Mouse (Mus musculus) liver, adult 2 months (tissue): ENCODE measurements around the gene Marc2. TPM values are rescaled to one million over a fixed set of nuclear protein-coding genes. Genes with fewer than 3 reads are reported as not detected.
A peak's percentile ranks its signal among the peaks of the same experiment; 100 is the strongest.

Source experiments
- DNase-seq: peaks from one replicate; pipeline ENCODE4 v3.0.0-alpha.2; 2011; ENCODE audit warnings: low read depth, low spot score; ENCODE audit errors: extremely low read depth
- H3K27ac ChIP-seq: fragments of 200-500 bp; replicated peaks from 2 replicates; pipeline ENCODE4 v1.5.1; 2012; ENCODE audit warnings: low read depth, mild to moderate bottlenecking, control low read depth, inconsistent platforms, low read length; ENCODE audit not compliant: insufficient read depth
- H3K27me3 ChIP-seq: fragments of 200-500 bp; 2 replicates; pipeline ENCODE4 v1.6.1; 2012; ENCODE audit warnings: mild to moderate bottlenecking, moderate library complexity, low read length, inconsistent platforms; ENCODE audit not compliant: control insufficient read depth, insufficient read depth
- H3K36me3 ChIP-seq: fragments of 200-500 bp; 2 replicates; pipeline ENCODE4 v1.6.1; 2012; ENCODE audit warnings: low read length, inconsistent platforms; ENCODE audit not compliant: control insufficient read depth, insufficient read depth
- H3K4me1 ChIP-seq: fragments of 200-500 bp; 2 replicates; pipeline ENCODE4 v1.6.1; 2011; ENCODE audit warnings: low read length; ENCODE audit not compliant: control insufficient read depth, insufficient read depth
- H3K4me3 ChIP-seq: fragments of 200-500 bp; 2 replicates; pipeline ENCODE4 v1.5.1; 2011; ENCODE audit warnings: low read depth, mild to moderate bottlenecking, control low read depth, low read length, moderate library complexity; ENCODE audit not compliant: insufficient read depth
- H3K79me2 ChIP-seq: fragments of 200-500 bp; 2 replicates; pipeline ENCODE4 v1.6.1; 2012; ENCODE audit warnings: inconsistent platforms, mild to moderate bottlenecking, low read length, moderate library complexity; ENCODE audit not compliant: control insufficient read depth, insufficient read depth
- H3K9ac ChIP-seq: fragments of 200-500 bp; 2 replicates; pipeline ENCODE4 v1.6.1; 2012; ENCODE audit warnings: low read depth, mild to moderate bottlenecking, control low read depth, inconsistent platforms, low read length
- CTCF ChIP-seq: fragments of 200-500 bp; IDR thresholded peaks from 2 replicates; pipeline ENCODE4 v1.5.1; 2011; ENCODE audit warnings: low read depth, low read length, control low read depth
- POLR2A ChIP-seq: fragments of 200-500 bp; IDR thresholded peaks from 2 replicates; pipeline ENCODE4 v1.6.1; 2011; ENCODE audit warnings: low read length, control low read depth; ENCODE audit not compliant: insufficient read depth; ENCODE audit errors: extremely low read depth
- WGBS: fragments of 180-500 bp; shearing (Covaris S2); methylation state at CpG from one replicate; pipeline ENCODE4 v1.1.7; 2018; 5-methylcytosine and 5-hydroxymethylcytosine counted together
- polyA plus RNA-seq: library from polyadenylated mRNA; depleted of rRNA; stranded (reverse); fragments of >200 nt; gene quantifications from 2 replicates; pipeline ENCODE4 v1.2.3, GENCODE M21; 2012
- total RNA-seq: library from RNA; depleted of rRNA; stranded (reverse); fragments of >200 nt; gene quantifications from 2 replicates; pipeline ENCODE4 v1.2.3, GENCODE M21; 2014

The Marc2 gene
- total and polyA plus RNA-seq, 2 experiments: 365 to 653 TPM

DNA sequence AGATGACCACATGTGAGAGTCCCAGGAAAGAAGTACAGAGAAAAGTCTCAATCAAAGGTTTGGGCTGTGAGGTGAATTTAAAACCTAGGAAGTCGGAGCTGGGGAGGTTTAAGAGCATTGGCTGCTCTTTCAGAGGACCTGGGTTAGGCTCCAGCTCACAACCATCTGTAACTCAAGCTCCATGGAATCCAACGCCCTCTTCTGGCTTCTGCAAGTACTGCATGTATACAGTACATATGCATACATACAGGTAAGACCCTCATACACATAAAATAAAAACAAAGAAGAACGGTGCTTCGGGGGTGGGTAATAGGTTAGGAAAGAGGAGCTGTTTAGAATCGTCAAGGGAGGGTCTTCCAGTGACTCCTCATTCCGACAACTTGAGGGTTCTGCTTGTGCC, 28.5 kb downstream of the Marc2 start:
- H3K36me3 ChIP-seq: peaks cover 60% of the 10 kb centered on the region
- 88% methylated on average over 6 of the region's 6 CpGs for WGBS

DNA sequence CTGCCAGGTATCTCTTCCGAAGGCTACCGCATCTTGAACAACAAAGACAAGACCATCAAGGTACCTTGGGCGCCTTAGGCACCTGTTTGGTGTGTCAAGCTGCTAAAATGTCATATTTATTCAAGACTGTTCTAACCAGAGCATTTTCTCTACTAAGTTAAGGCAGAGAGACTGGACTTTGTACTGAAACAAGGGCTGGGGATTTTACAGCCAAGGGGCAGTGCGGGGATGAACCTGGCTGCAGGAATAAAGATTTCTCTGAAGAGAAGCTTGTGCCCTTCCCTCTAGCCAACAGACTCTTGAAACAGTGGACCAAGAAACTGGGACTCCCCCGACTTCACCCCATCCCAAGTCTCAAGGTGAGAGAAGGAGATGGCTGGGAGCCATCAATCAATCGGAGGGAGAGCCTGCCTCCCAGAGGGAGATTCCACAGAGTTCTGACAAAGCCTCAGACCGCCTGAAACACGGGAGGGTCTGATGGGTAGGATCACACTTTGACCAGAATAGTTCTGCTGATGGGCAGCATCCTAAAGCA, 34.5 kb downstream of the Marc2 start:
- Histone ChIP-seq H3K9ac (peak overlapping the region; percentile 39), H3K4me1 (peaks cover 17% of the 10 kb centered on the region; the same call in 1 of the 2 replicates), H3K79me2 (peaks cover 13% of the 10 kb centered on the region; the same call in 1 of the 2 replicates), H3K27me3 (no peaks in the 10 kb centered on the region), H3K4me3 (peak overlapping the region; percentile 13), H3K27ac (peak overlapping the region; percentile 61), H3K36me3 (peaks cover 18% of the 10 kb centered on the region)
- TF ChIP-seq POLR2A (no peak), CTCF (no peak)
- 20% methylated on average over 8 of the region's 8 CpGs for WGBS
- DNase-seq: peak; percentile 85

More for the DNA sequence above, 28.5 kb downstream of the Marc2 start:
- Histone ChIP-seq H3K4me3 (no peak overlapping the region), H3K79me2 (peaks cover 6% of the 10 kb centered on the region; the same call in 1 of the 2 replicates), H3K9ac (no peak overlapping the region), H3K27me3 (no peaks in the 10 kb centered on the region), H3K4me1 (peaks cover 6% of the 10 kb centered on the region; the same call in 1 of the 2 replicates), H3K27ac (no peak overlapping the region)
- DNase-seq: peak; percentile 33
- no peak for TF ChIP-seq POLR2A
- TF ChIP-seq CTCF: peak; percentile 20; the same call in 1 of the 2 replicates

DNA sequence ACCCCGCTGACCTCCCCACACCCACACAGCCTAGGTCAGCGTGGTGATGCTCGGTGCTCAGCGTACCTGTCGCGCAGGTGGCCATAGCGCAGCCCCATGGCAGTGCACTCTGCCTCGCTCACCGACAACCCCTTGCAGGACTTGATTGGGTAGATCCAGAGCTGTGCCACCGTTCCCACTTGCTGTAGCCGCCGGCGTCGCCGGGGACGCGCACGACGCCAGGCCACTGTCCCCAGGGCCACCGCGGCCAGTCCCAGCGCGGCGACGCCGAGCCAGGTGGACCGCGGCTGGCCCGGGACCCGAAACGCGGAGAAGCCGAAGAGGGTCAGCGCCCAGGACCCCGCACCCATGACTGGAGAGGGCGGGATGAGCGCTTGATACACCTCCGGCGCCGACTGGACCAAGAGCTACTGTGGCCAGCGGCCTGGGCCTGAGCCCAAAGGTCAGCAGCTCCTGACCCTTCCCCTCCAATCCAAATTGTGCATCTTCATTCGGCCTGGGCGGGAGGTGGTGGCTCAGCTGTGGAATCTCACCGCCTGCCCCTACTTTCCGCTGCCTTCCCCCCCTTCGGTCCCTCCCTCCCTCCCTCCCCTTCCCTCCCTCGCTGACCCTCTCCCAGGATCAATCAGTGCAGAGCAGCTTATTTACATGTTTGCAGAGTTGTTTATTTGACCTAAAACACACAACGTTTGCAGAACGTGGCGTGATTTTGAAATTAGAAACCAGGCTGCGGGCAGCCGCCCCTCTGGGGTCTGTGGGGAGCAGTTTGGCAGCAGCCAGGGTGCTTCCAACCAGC, 35.3 kb downstream of the Marc2 start, which contains the start of gene Marc1:
Marc1 (minus strand) TSS at position 534 of the 796 bp plus-strand sequence.
- TF ChIP-seq CTCF: 0 out of 2 replicates have a peak, but pooled peaks have one; percentile 3
- peak; percentile 89 for TF ChIP-seq POLR2A
- Histone ChIP-seq H3K27me3 (no peaks in the 10 kb centered on the region), H3K9ac (peak within 1 kb of the TSS; percentile 99), H3K4me3 (peak within 1 kb of the TSS; percentile 99), H3K36me3 (peaks cover 20% of the 10 kb centered on the region), H3K27ac (peak within 1 kb of the TSS; percentile 98), H3K79me2 (peaks cover 14% of the 10 kb centered on the region; the same call in 1 of the 2 replicates), H3K4me1 (peaks cover 21% of the 10 kb centered on the region)
- 7% methylated on average over 52 of the region's 52 CpGs for WGBS
- DNase-seq: peak; percentile 93

DNA sequence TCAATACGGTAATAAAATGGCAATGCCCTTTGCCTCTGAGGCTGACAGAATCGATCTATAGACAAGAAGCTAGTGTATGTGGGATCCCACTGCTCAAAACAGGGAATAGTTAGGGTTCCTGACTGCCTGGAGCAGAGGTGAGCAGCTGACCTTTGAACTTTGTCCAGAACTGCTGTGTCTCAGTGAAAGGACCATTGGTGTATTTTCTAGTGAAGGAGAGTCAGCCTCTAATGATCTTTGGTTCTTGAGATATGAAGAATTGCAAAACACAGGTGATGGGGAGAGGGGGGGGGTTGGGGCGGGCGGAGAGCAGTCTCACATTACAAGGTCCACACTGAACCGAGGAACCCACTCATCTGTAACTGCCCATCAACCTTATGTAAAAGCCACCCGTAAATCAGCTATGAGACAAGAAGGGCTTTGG, 36.7 kb downstream of the Marc2 start:
- Histone ChIP-seq H3K9ac (peak overlapping the region; percentile 99), H3K36me3 (peaks cover 31% of the 10 kb centered on the region), H3K79me2 (peaks cover 14% of the 10 kb centered on the region; the same call in 1 of the 2 replicates), H3K27ac (peak overlapping the region; percentile 98), H3K27me3 (no peaks in the 10 kb centered on the region), H3K4me1 (peaks cover 21% of the 10 kb centered on the region), H3K4me3 (peak overlapping the region; percentile 99)
- WGBS: 30% methylated on average over 6 of the region's 6 CpGs
- peak; percentile 98 for DNase-seq
- TF ChIP-seq CTCF: no peak

DNA sequence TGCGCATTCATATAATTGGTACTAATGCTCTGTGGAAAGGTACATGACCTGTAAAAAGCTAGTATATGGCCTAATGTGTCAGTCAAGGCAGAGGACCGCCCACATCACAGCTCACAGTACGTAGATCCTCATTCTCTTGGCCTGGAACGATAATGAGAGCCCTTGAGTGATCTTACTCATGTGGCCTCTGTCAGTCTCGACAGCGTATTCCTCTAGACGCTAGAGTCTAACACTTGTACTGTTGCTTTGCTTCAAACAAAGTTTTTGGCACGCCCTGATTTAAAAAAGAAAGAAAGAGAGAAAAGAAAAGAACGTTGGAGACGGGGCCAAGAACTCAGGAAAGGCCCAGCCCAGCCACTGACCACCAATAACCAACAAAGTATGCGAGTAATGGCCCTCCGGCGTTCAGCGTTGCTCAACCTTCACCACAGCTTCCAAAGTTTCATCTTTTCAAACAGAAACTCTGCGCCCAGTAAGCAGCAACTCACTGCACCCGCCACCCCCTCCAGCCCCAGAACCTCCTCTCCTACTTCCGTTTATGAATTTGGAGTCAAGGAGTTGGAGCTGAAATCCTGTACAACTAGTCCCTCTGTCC, 37.7 kb downstream of the Marc2 start:
- peak overlapping the region; percentile 86 for H3K9ac ChIP-seq
- DNase-seq: peak; percentile 82
- H3K4me3 ChIP-seq: peak overlapping the region; percentile 99

More for the DNA sequence above, 37.7 kb downstream of the Marc2 start:
- Histone ChIP-seq H3K4me1 (peaks cover 21% of the 10 kb centered on the region), H3K27ac (peak overlapping the region; percentile 98), H3K79me2 (peaks cover 14% of the 10 kb centered on the region; the same call in 1 of the 2 replicates), H3K27me3 (no peaks in the 10 kb centered on the region), H3K36me3 (peaks cover 37% of the 10 kb centered on the region)
- WGBS: 25% methylated on average over 17 of the region's 17 CpGs
- TF ChIP-seq POLR2A: 0 out of 2 replicates have a peak, but pooled peaks have one; percentile 15
- no peak for TF ChIP-seq CTCF
